Mouse (Mus musculus) cerebellum, postnatal 10 days (tissue): ENCODE measurements around the gene 1700021F05Rik.
A peak's percentile ranks its signal among the peaks of the same experiment; 100 is the strongest.

ENCODE experiments used
- DNase-seq, 2 experiments: peaks; one replicate each; pipeline ENCODE4 v3.0.0; 2021; ENCODE audit warnings: mixed read lengths in 2 of 2

The 1700021F05Rik gene

DNA sequence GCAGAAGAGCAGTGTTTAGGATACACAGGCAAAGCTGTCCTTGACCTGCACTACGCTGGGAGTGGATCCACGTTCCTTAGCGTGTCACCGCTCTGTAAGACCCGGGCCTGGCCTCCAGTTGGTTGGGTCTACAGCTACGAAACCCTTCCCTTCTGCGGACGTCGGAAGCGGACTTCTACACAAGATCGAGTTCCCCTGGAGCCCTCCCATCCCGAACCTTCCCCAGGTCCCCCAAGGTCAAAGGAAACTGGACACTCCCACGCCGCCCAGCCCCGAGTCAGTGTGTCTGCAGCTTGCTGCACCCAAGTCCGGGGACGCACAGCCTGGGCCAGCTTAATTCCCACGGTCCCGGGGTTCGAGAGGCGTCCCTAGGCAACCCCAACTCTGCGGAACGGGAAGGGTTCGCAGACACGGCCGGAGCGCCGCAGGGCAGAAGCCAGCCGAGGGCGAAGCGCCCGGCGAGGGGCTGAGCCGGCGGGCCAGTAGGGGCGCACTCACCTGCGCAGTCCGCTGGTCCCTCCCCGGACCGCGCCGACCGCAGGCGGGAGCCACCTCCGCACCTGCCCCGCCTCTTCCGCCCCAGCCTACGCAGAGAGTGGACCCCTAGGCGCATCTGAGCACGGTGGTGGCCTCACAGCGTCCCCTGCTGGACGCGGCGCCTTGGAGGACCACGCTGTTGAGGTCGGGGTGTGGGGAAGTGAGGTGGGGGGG lies at the start of gene 1700021F05Rik:
1700021F05Rik (minus strand) TSS at position 553 of the 711 bp plus-strand sequence.
- DNase-seq: peak; percentile 98 to 99

DNA sequence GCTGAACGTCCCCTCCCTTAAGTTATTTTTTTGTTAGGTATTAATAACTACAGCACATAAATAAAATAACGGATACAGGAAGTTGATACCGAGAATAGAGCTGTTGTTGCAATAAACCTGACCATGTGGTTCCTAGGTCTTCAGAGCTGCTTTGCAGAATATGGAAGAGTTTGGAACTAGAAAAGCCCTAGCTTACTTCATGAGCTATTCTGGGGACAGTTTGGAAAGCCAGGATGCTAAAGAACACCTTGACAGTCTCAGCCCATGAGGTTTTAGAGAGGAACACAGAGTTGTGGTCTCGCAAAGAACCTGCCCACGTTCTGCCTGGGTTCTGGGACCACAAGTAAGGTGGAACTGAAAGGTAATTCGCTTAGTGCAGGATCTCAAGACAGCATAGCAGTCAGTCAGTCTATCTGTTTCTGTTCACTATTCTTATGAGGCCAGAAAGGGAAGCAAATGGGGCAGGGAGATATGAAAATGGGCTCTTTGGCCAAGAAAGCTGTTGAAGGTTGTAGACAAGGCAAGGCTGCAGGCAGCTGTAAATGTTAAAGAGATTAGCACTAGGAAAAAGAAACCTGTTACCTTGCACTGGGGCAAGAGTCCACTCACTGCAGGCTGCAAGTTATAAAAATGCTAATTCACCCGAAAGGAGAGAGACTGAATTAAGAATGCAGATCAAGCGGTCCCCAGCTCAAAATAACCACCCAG lies 47.8 kb upstream of the 1700021F05Rik start:
- no peak for DNase-seq

DNA sequence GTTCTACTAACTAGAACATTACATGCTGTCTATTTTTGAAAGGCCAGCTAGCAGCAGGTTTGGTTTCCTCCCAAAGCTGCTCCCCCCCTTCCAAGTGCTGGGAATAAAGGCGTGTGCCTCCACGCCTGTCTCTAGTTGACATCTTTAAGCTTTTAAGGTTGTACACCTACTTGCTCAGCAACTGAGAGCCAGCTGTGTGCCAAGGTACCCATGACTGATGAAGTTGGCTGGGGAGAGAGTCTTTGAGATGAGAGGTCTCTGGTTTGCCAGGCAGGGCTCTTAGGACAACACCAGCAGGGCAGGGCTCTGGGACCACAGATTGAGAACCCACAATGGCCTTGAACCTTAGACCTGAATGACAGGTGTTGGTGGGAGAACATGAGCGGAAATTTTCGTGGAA lies 43.7 kb upstream of the 1700021F05Rik start:
- no peak for DNase-seq

DNA sequence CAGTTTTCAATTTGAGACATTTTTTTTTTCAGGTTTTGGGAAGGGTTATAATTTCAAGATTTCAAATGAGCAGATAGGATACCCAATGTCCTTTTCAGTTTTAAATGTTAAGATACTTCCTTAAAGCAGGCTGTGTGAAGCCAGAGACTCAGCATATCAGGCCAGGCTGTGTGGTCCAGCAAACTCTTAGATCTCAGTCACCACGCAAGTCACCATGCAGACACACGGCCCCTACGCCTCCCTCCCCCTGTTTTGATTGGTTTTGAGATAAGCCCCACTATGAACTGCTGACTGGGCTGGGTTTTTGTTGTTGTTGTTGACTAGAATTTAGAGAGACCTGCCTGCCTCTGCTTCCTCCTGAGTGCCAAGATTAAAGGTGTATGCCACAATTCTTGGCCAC lies 40.5 kb upstream of the 1700021F05Rik start:
- no peak for DNase-seq

- peak; percentile 65 to 66 for DNase-seq
Observed at GRCm38 (mm10) chr10:43580649-43581078, 39.9 kb upstream of the 1700021F05Rik start.

DNA sequence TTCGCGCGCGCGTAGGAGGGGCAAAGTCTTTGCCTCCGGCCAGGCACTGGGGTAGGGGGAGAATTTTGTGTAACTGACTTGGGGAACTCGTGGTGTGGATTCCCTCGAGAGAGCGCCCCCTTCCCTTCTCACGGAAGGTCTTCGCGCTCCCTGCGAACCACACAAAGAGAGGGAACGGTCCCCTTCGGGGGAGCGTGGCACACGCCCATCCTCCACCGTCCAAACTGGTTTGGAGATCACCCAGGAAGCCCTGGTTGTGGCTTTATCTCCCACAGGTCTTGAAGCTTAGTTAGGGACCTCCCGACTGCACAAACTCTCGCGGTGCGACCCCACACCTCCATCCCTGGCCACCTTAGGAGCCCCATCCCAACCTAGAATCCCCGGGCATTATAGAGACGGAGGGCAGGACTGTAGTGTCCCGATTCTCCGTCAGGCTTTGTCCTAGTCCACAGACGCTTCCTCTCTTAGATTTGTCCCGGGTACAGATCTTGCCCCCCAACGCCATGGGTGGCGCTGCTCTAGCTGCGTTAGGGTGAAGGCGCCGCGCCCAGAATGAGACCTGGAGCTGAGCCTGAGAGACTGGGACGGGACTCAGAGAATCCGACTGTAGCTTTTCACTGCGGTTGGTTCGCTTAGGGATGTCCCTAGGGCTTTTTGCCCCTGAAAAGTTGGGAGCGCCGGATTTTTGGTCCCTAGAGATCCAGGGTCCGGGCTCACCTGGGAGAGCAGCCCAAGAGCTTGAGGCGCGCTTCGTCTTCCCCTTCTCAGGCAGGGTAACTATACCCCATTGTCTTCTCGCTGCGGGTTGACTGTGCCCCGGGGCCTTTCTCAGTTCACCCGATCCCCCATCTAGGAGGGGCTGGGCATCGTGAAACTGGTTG lies 38.8 kb upstream of the 1700021F05Rik start:
- peak; percentile 66 to 73 for DNase-seq

GRCm38 (mm10) chr10:43578754-43579380 lies 38.1 kb upstream of the 1700021F05Rik start:
- DNase-seq: peak; percentile 83 to 90

DNA sequence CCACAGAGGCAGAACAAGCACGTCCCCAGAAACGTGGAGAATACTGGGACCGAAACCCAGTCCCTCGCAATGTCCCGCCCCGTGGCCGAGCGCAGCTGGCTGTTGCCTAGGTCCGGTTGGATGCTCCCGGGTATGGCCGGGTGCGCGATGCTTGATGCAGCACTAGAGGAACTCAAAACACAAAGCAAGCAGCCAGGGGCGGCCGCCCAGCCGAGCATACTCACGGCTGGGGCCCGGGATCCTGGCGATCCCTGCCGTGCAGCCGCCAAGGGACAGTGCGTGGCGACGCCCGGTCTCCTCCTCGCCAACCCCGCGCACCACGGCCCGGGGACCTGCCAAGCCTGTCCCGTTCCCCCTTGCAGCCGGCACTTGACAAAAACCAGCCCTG lies 37.6 kb upstream of the 1700021F05Rik start:
- DNase-seq: peak; percentile 65 to 75

- DNase-seq: no peak
Observed at GRCm38 (mm10) chr10:43577997-43578331, 37.2 kb upstream of the 1700021F05Rik start, which contains the start of gene Cd24a. Cd24a (plus strand) TSS chr10:43578284.

DNA sequence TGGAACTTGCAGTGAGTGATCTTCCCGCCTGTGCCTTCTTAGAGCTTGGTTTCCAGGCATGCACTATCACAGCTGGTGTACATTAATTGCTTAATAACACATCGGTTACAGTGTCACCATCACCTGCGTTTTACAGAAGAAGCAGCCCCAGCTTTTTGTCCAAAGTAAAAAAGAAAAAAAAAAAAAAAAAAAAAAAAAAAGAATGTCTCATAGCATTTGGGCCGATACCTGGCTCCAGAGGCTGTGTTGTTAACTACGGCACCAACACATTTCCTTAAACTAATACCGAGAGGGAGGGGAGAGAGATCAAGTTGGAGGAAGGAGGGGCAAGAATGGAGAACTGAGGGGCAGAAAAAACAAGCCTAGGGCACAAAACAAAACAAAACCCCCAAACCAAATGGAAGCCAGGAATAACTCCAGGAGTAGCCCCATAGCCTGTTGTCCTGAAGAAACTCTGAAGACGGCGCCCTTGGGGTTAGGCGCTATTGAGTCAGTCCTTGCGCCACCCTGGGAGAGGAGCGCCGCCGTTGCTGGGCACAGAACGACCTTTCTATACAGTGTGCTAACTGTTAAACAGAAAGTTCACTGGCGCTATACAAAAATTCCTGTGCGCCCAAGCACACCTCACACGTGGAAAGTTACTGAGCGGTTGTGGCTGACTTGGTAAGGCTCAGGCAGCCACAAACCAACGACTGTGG lies 36.7 kb upstream of the 1700021F05Rik start:
- peak in 1 of 2 experiments; percentile 23 for DNase-seq

- DNase-seq: peak; percentile 90 to 93
Observed at GRCm38 (mm10) chr10:43574956-43575355, 34.2 kb upstream of the 1700021F05Rik start.

DNA sequence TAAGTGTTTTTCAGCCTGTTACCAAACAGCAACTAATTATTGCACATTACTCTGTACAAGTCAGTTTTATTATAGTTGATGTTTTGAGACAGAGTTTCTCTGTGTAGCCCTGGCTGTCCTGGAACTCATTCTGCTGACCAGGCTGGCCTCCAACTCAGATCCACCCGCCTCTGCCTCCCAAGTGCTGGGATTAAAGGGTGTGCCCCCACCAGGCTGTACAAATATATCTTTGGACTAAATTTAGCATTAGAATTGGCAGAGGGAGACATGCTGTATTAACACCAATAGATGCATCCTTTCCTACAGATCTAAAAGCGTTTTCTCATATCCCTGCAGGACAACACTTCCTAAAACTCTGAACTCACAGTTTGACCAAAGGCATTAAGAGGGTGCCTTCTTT lies 33.6 kb upstream of the 1700021F05Rik start:
- no peak for DNase-seq

DNA sequence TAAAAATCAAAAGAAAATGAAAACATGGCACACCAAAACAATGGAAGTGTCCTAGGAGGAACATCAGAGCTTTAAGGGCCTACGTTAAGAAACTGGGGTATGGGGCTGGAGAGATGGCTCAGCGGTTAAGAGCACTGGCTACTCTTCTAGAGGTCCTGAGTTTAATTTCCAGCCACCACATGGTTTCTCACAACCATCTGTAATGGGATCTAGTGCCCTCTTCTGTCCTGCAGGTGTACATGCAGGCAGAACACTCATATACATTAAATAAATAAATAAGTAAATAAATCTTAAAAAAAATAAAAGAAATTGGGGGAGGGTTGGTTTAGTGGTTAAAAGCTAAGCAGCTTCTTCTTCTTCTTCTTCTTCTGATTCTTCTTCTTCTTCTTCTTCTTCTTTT lies 20.5 kb upstream of the 1700021F05Rik start:
- DNase-seq: no peak

- no peak for DNase-seq
Observed at GRCm38 (mm10) chr10:43560765-43561164, 20.0 kb upstream of the 1700021F05Rik start.

DNA sequence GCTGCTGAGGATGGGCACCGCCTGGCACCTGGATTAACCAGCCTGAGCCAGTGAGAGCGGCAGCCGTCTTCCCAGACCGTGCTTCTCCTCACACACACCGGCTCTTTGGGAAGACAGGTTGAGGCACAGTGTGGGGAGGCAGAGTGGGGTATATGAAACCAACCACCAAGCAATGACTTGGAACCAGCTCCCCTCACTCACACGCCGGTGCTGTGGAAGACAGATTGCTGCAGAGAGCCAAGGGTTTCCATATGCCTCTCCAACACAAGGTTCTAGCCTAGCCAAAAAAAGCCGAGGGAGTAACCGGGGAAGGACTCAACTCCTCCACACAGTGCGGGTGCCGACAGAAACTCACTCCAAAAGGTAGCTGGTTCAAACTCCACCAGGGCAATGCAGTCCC lies 18.5 kb upstream of the 1700021F05Rik start:
- peak; percentile 18 to 34 for DNase-seq

GRCm38 (mm10) chr10:43557630-43558165 lies 16.9 kb upstream of the 1700021F05Rik start:
- no peak for DNase-seq

DNA sequence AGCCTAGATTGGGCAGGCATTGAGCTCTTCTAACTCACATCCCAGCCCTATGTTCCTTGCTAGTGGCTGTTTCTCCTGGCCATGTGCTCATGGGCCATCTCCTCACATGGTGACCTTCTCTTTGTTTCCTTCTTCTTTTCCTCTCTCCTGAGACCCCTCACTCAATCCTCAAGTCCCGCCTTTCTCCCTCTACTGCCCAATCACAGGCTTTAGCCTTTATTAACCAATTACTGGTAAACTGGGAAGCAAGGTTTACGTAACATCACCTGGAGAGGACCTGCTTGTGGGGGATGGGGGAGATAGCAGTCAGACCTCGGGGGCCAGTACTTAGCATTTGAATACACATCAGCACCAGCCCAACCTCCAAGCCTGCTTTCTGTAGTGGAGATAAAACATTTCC lies 10.6 kb upstream of the 1700021F05Rik start:
- no peak for DNase-seq

DNA sequence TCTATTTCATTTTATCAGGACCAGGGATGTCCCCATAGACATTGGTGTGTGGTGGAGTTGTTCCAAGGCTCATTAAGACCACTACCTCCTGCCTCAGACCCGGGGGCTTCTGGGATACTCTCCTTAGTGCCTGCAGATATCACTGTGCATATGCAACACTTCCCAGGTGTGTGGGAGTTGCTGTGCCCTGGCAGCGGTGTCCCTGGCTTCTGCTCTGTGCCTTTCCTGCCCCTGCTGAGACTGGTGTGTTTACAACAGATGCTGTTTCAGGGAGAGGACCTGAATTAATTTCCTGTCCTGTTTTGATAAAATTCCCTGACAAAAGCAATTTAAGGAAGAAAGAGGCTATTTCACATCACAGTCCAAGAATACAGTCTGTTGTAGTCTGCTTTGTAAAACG lies 10.1 kb upstream of the 1700021F05Rik start:
- DNase-seq: no peak

DNA sequence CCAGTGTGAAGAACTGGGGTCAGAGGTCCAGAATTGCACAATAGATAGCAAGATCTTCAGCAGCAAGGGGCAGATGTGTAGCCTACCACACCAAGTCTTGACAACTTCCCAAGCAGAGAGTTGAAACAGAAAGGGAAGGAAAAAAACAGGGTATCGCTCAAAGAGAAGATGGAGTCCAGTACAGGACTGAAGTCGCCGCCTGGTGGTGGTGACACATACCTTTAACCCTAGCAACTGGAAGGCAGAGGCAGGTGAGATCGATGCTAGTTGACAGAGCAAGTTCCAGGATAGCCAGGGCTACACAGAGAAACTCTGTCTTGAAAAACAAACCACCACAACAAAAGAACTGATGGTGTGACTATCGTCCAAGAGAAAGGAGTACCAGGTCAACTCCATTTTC lies 8.6 kb upstream of the 1700021F05Rik start:
- no peak for DNase-seq

DNA sequence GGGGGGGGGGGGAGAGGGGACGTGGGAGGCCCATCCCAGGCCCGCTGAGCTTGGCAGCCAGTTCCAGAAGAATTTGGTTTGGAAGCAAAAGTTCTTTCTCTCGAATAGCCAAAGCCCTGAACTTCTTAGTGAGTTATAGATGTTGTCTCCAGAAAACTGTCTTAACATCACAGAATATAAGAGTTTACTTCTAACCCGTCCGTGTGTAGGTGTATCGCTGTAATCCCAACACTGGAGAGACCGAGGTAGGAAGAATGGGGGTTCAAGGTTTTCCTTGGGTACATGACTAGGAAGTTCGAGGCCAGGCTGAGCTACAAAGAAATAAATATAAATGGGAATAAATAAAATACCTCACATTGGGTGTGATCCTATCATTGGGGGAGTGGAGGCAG lies 355 bp upstream of the 1700021F05Rik start:
- no peak for DNase-seq

DNA sequence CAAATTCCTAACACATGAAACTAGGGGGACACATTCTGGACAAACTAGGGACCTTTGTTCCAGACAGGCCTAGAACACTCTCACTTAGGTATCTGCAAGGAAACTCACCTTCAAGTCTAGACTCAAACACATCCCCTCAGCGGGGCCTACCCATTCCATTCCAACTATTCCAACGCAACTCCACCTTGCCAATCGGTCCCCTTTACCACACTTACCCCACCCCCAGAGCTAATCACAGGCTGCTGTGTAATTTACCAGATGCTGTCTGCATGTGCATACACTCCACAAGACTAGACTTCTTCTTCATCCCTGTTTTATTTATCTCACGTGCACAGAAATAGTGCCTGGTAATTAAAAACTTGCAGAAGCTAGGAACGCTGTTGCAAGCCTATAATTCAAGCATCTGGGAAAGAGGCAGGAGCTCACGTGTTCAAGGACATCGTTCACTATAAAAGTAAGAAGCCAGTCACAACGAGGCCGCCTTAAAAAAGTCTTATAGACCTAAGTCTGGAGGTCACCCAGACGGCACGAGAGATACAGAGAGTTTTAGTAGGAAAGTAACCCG lies 966 bp downstream of the 1700021F05Rik start:
- DNase-seq: no peak

DNA sequence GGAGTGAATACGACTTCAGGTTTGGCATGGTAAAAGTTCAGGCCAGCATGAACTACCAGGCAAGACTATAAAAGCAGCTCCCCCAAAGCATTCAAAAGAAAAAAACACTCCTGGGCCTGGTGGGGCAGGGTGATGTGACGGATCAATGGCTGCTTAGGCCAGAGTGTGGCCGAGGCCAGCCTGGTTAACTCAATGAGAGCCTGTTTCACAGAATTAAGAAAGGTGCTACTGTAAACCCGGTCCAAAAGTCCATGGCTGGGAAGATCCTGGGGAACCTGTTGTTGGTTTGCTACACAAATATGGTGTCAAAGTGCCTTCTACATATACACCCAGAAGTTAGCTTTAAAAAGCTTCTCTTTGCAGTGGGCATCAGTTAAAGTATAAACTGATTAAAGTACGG lies 2.0 kb downstream of the 1700021F05Rik start:
- DNase-seq: no peak
